Mouse (Mus musculus) monocyte, adult 59 days (primary cell): Measurements from ENCODE around the gene Gm28230. TPM values are rescaled to one million over a fixed set of nuclear protein-coding genes. Genes with fewer than 3 reads are reported as not detected.

ENCODE experiments used
- total RNA-seq, 2 experiments: library from RNA; stranded (reverse); gene quantifications; one replicate each; pipeline ENCODE4 v1.2.4; 2023

Gene Gm28230
- total RNA-seq = not detected

GRCm38 (mm10) chr2:74726551-74726950 lies at the start of gene Gm28230:
Gene Gm28230 (plus strand): TSS chr2:74726728.

DNA sequence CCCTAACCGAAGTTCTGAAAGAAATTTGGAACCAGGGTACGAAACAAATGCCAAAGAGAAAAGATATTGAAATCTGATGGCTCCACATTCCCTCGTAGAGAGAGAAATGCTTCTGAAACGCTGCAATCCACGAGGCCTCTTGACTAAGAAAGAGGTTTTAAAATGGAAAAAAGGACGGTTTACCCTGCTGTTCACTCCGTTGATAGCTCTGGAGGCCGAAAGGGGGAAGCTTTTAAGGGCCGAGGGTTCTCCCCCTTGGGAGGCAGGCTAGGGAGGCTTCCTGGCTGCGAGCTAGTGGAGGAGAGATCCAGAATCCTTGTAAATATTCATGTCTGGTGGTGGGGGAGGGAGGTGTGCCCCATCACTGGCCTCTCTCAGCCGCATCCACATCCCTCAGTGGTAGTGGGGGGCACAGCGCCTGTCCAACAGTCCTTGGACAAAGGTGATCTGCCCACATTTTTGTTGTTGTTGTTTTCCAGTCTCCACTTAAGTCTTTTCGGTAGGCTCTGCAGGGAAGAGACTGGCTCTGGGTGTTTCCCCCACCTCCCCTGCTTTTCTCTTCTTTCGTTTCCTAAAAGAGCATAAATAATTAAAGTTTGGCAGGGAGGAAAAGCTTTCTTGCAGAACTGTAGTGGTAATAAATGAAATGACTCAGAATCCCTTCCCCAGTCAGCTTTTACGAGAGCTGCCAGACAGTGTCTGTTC lies 47.5 kb upstream of the Gm28230 start, which contains the start of gene Hoxd11:
TSS of gene Hoxd11 (plus strand) at position 667 of the 705 bp plus-strand sequence.

DNA sequence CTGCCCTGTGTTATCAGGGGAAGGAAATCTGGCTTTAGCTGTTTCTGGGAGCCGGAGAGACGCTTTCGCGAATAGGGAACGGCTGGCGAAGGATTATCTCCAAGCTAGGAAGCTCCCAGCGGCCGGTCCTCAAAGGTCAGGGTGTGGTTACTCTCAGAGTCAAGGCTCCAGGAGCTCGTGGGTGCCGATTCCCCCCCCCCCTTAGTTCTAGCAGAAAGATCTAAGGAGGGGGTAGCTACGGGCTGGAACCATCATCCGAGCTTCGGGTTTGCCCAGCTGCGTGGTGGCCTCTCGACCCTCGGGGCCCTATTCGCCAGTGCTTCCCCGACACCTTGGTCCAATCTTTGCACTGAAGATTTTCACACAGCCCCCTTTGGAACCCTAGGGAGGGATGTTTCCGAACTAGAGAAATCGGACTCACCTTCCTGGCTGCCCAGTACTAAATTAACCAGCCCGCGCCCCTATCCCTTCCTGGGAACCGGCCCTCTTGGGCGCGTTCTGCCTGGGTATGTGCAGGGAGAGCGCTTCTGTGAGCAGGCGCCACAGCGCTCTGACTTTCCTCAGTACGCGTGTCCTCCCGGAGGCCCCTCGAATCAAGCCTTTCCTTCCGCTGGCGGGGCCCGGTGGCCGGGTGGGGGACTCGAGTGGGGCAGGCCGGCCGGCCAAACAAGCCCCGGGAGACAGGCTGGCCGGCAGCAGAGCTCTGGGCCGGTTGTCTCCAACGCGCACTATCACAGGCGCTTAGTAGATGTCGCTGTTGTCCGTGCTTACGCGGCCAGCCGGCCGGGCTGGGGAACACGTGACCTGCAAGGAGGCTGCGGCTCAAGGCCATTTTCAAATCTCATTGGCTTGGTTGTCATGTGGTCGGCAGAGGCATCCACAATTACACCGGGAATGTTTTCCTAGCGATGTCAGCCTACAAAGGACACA lies 35.2 kb upstream of the Gm28230 start, which contains the start of gene Hoxd10:
TSS of gene Hoxd10 (plus strand) at position 903 of the 930 bp plus-strand sequence.

DNA sequence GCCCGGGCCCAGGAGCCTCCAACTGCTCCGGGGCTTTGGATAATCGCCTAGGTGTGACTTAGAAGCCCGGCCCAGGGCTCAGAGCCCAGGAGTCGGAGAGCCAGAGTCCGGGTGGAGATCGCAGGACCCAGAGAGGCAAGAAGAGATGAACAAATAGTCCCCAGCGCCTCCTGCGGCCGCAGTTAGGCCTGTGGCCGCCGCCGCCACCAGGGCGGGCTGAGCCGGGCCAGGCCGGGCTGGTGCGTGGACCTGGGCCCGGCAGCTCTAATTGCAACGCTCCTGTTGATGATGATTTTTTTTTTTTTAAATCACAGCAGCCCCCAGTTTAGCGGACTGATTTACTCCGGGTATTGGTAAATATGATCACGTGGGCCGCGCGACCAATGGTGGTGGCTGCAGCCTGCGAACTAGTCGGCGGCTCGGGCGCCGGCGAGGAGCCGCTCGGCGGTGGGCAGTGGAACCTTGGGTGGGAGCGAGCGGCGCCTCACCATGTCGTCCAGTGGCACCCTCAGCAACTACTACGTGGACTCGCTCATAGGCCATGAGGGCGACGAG lies 28.9 kb upstream of the Gm28230 start, which contains the start of gene Hoxd9:
TSS of gene Hoxd9 (plus strand) at position 161 of the 555 bp plus-strand sequence.

DNA sequence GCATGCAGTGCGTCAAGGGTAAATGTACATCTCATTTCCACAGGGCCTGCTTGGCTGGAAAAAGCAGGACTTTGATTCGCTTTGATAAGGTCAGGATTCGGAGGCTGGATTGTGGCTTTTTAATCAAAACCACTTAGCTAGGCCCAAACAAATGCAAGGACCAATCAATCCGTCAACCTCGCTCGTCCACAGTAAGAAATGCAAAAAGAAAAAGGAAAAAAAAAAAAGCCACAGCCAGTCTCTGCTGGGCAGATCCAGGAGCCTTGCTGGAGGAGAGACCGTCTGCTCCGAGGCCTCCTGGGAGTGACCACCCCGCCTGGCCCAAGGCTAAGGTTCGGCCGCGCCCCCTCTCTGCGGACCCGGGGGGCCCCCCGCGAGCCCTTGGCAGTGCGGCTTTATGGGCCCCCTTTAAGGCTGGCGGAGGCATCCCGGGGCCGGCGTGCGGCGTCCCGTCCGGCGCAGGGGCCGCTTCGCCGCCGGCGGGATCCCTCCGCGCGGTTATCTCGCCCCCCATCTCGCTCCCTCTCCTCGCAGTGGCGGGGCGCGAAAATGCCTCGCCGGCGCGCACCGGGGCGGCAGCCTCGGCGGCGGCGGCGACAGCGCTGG lies 22.0 kb upstream of the Gm28230 start, which contains the start of gene Hoxd8:
TSS of gene Hoxd8 (plus strand) at position 223 of the 606 bp plus-strand sequence.

DNA sequence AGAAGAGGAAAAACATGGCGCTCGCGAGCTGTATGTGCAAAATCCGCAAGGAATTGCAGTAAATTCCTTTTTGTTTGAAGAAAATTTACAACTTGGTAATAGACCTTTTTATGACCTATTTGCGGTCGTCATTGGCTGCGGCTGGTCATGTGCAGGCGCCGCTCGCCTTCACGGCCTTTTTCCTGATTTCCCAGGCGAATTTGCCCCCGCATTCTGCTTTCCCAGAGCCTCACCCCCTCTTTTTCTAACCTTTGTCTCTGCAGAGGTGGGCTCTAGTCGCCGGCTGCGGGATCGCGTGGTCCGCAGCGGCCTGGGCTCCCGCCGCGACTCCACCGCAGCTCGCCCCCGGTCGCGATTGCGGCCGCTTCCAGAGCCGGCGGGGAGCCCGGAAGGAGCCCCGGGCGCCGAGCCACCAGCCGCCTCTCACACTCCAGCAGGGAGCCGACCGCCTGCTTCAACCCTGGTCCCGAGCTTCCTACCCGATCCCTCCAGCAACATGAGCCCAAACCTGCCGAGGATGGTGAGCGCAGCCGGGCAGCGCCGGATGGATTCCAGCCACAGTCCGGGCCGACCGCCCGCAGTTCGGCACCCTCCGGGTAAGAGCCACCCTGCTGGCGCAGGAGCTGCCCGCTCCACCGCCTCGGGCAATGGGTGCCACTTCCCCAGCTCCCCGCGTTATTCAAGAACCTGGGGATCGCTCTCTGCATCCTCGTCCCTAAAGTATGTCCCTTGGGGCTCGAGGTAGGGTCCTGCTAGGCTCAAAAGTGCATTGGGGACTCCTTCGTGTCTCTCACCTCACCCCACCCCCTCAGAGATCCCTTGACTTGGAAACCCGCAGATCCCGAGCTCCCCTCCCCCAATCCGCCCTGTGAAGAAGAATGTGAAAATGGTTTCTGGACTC lies 14.6 kb upstream of the Gm28230 start, which contains the start of the genes Hoxd3 and Hoxd4:
TSS of gene Hoxd3 (plus strand) at position 207 of the 901 bp plus-strand sequence.
TSS of gene Hoxd4 (plus strand) at position 209 of the 901 bp plus-strand sequence.

GRCm38 (mm10) chr2:74762522-74763244 lies 36.2 kb downstream of the Gm28230 start, which contains the start of gene Hoxd1:
Gene Hoxd1 (plus strand): TSS chr2:74762980.

Other genes starting within 250 kb of the Gm28230 start
- gene Lnpk, start 147.3 kb upstream of the Gm28230 start, total RNA-seq = 10 to 100 TPM; 13.2 to 17.2 TPM
- not detected for gene Evx2, start 67.2 kb upstream of the Gm28230 start, total RNA-seq
- gene Hoxd13, start 58.4 kb upstream of the Gm28230 start, total RNA-seq = not detected
- not detected for gene Hoxd12, start 51.7 kb upstream of the Gm28230 start, total RNA-seq
- gene Hoxd11, start 47.2 kb upstream of the Gm28230 start, total RNA-seq = not detected
- gene Hoxd10, start 34.8 kb upstream of the Gm28230 start, total RNA-seq = not detected
- gene Hoxd9, start 29.0 kb upstream of the Gm28230 start, total RNA-seq = not detected
- not detected for gene Hoxd8, start 22.1 kb upstream of the Gm28230 start, total RNA-seq
- not detected for gene Hoxd3, start 14.8 kb upstream of the Gm28230 start, total RNA-seq
- not detected for gene Hoxd4, start 14.8 kb upstream of the Gm28230 start, total RNA-seq
- gene Hoxd1, start 36.3 kb downstream of the Gm28230 start, total RNA-seq = not detected
- gene Mtx2, start 99.1 kb downstream of the Gm28230 start, total RNA-seq = 10 to 100 TPM; 20.9 to 21.2 TPM